Mouse (Mus musculus) G1E (cell line): ENCODE data around the gene Tcf15.

Experiments used
- CTCF ChIP-seq: IDR thresholded peaks from 2 replicates; pipeline ENCODE4 v1.5.1; 2012; ENCODE audit warnings: low read depth, low read length, inconsistent platforms, mixed read lengths
- POLR2AphosphoS5 ChIP-seq: IDR thresholded peaks from 2 replicates; pipeline ENCODE4 v1.6.1; 2012; ENCODE audit warnings: low read depth, low read length, inconsistent platforms; ENCODE audit not compliant: insufficient replicate concordance

DNA sequence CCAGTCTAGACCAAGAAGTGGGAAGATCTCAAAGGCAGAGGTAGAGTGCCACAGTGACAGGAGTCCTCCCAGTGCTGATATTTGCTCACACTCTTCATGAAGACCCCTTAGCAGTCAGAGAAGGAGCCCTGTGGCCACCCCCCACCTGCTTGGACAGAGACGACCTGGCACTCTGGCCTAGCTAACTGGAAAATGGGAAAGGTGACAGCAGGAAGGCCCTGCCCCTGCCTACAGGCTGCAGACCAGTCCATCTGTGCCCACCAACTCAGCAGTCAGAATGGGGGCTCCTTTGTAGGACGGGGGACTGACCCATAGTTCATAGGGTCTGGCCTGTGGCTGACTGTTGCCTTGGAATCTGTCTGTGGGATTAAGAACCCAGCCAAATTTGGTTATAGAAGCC is 2.4 kb downstream of the Tcf15 start:
- TF ChIP-seq CTCF = no peak
- TF ChIP-seq POLR2AphosphoS5 = no peak
